Mouse (Mus musculus): ENCODE results near the gene Lamc1. TPM values are rescaled to one million over a fixed set of nuclear protein-coding genes. Genes with fewer than 3 reads are reported as not detected.

Gene Lamc1
- polyA plus RNA-seq, 1 experiment = 21.3 TPM

DNA sequence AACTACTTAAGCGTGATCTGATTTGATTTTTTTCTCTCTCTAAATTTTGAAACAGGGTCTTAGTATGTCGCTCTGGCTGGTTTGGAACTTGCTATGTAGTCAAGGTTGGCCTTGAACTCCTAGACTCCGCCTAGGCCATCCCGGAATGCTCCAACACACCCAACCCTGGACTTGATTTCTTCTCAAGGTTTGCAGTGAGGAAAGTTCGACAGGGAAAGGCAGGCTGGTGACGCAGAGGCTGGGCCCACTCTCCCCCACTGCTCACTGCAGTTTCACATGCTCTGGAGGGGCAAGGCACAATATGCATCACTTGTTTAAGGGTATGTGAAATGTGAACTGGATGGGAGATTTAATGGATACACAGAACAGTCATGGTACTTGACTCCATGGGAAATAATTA, 3.3 kb downstream of the Lamc1 start:
- Histone ChIP-seq H3K27me3 (ENCODE audit: control insufficient read depth, insufficient read depth, low read length) (no peaks in the 10 kb centered on the region), H3K27ac (ENCODE audit: insufficient read depth, low read length) (no peak overlapping the region), H3K4me3 (replicated peaks; ENCODE audit: insufficient read depth, low read depth, low read length) (no peak overlapping the region), H3K4me1 (ENCODE audit: control insufficient read depth, insufficient read depth, low read length) (peaks cover 5% of the 10 kb centered on the region; the same call in 1 of the 2 replicates)
- WGBS = 86% methylated on average over 6 of the region's 6 CpGs
- DNase-seq = no peak
- TF ChIP-seq POLR2A (IDR thresholded peaks at IDR 0.05; ENCODE audit: borderline replicate concordance, insufficient read depth, low read length) (no peak), CTCF (IDR thresholded peaks at IDR 0.05; ENCODE audit: borderline replicate concordance, insufficient read depth, low read depth, low read length) (no peak)

DNA sequence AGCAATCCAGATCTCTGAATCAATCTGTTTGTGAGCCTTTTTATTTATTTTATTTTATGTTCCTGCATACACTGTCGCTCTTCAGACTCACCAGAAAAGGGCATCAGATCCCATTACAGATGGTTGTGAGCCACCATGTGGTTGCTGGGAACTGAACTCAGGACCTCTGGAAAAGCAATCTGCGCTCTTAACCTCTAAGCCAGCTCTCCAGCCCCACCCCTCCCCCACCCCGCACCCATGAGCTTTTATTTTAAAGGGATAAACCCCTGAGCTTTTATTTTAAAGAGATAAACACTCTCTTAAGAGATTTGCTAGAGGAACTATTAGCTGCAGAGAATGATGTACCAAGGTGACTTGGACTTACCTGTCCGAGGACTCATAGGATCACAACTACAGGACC, 5.5 kb downstream of the Lamc1 start:
- Histone ChIP-seq H3K27me3 (ENCODE audit: control insufficient read depth, insufficient read depth, low read length) (no peaks in the 10 kb centered on the region), H3K4me1 (ENCODE audit: control insufficient read depth, insufficient read depth, low read length) (no peaks in the 10 kb centered on the region), H3K27ac (ENCODE audit: insufficient read depth, low read length) (no peak overlapping the region), H3K4me3 (replicated peaks; ENCODE audit: insufficient read depth, low read depth, low read length) (no peak overlapping the region)
- DNase-seq = no peak
- TF ChIP-seq POLR2A (IDR thresholded peaks at IDR 0.05; ENCODE audit: borderline replicate concordance, insufficient read depth, low read length) (no peak), CTCF (IDR thresholded peaks at IDR 0.05; ENCODE audit: borderline replicate concordance, insufficient read depth, low read depth, low read length) (no peak)
- 94% methylated on average over 4 of the region's 4 CpGs for WGBS

DNA sequence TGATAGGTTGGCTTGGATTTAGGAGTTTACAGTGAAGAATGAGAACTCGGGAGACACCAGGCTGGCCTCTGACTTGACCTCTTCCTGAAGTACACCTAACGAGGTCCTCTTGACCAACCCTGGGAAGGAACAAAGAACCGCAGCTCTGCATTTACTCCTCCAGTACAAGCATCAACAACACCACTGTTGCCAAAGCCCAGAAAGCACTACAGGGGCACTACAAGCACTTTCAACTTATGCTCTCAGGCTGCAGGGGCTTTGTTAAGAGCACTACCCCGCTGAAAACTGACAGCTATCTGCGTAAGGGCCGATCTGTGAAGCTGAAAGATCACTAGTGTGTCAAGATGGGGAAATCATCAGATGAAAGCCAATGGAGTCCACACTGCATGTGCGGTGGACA, 6.4 kb downstream of the Lamc1 start:
- no peak overlapping the region for H3K4me3 ChIP-seq (replicated peaks; ENCODE audit: insufficient read depth, low read depth, low read length)
- H3K27ac ChIP-seq (ENCODE audit: insufficient read depth, low read length) = no peak overlapping the region
- WGBS = 83% methylated on average over 7 of the region's 7 CpGs
- no peaks in the 10 kb centered on the region for H3K4me1 ChIP-seq (ENCODE audit: control insufficient read depth, insufficient read depth, low read length)
- TF ChIP-seq CTCF (IDR thresholded peaks at IDR 0.05; ENCODE audit: borderline replicate concordance, insufficient read depth, low read depth, low read length) (no peak), POLR2A (IDR thresholded peaks at IDR 0.05; ENCODE audit: borderline replicate concordance, insufficient read depth, low read length) (no peak)
- H3K27me3 ChIP-seq (ENCODE audit: control insufficient read depth, insufficient read depth, low read length) = no peaks in the 10 kb centered on the region
- no peak for DNase-seq

DNA sequence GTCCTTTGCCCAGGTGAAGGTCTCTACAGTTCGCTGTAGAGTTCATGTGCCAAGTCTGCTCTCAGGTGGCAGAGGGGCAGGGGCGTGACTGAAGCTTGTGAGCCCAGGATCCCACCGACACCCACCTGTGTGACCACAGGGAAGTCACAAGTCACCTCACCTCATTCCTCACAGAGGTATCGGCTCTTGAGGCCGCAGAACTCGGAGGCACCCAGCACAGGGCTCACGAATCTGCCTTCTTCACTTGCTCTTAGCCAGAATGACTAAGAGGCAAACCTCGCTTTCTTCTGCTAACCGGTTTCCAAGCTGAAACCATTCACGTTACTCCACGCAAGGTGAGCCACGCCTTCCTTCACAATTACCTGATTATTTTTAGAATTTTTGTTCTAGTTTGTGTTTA, 11.2 kb downstream of the Lamc1 start:
- H3K27ac ChIP-seq (ENCODE audit: insufficient read depth, low read length) = no peak overlapping the region
- H3K4me3 ChIP-seq (replicated peaks; ENCODE audit: insufficient read depth, low read depth, low read length) = no peak overlapping the region
- H3K4me1 ChIP-seq (ENCODE audit: control insufficient read depth, insufficient read depth, low read length) = no peaks in the 10 kb centered on the region
- no peak for DNase-seq
- TF ChIP-seq POLR2A (IDR thresholded peaks at IDR 0.05; ENCODE audit: borderline replicate concordance, insufficient read depth, low read length) = no peak
- no peak for TF ChIP-seq CTCF (IDR thresholded peaks at IDR 0.05; ENCODE audit: borderline replicate concordance, insufficient read depth, low read depth, low read length)
- WGBS = 85% methylated on average over 12 of the region's 12 CpGs
- no peaks in the 10 kb centered on the region for H3K27me3 ChIP-seq (ENCODE audit: control insufficient read depth, insufficient read depth, low read length)

GRCm38 (mm10) chr1:153320554-153321147, 11.9 kb downstream of the Lamc1 start:
- H3K4me3 ChIP-seq (replicated peaks; ENCODE audit: insufficient read depth, low read depth, low read length) = no peak overlapping the region
- DNase-seq = no peak
- no peaks in the 10 kb centered on the region for H3K27me3 ChIP-seq (ENCODE audit: control insufficient read depth, insufficient read depth, low read length)
- no peak overlapping the region for H3K27ac ChIP-seq (ENCODE audit: insufficient read depth, low read length)
- no peak for TF ChIP-seq POLR2A (IDR thresholded peaks at IDR 0.05; ENCODE audit: borderline replicate concordance, insufficient read depth, low read length)
- TF ChIP-seq CTCF (IDR thresholded peaks at IDR 0.05; ENCODE audit: borderline replicate concordance, insufficient read depth, low read depth, low read length) = no peak
- WGBS = 78% methylated on average over 6 of the region's 6 CpGs
- no peaks in the 10 kb centered on the region for H3K4me1 ChIP-seq (ENCODE audit: control insufficient read depth, insufficient read depth, low read length)

- no peak overlapping the region for H3K27ac ChIP-seq (ENCODE audit: insufficient read depth, low read length)
- DNase-seq = no peak
- no peaks in the 10 kb centered on the region for H3K27me3 ChIP-seq (ENCODE audit: control insufficient read depth, insufficient read depth, low read length)
- 94% methylated on average over 4 of the region's 4 CpGs for WGBS
- no peak overlapping the region for H3K4me3 ChIP-seq (replicated peaks; ENCODE audit: insufficient read depth, low read depth, low read length)
- TF ChIP-seq CTCF (IDR thresholded peaks at IDR 0.05; ENCODE audit: borderline replicate concordance, insufficient read depth, low read depth, low read length) = no peak
- no peak for TF ChIP-seq POLR2A (IDR thresholded peaks at IDR 0.05; ENCODE audit: borderline replicate concordance, insufficient read depth, low read length)
- H3K4me1 ChIP-seq (ENCODE audit: control insufficient read depth, insufficient read depth, low read length) = no peaks in the 10 kb centered on the region
Measured at GRCm38 (mm10) chr1:153320121-153320520, 12.5 kb downstream of the Lamc1 start.

GRCm38 (mm10) chr1:153318741-153319140, 13.8 kb downstream of the Lamc1 start:
- Histone ChIP-seq H3K4me3 (replicated peaks; ENCODE audit: insufficient read depth, low read depth, low read length) (no peak overlapping the region), H3K27ac (ENCODE audit: insufficient read depth, low read length) (no peak overlapping the region), H3K4me1 (ENCODE audit: control insufficient read depth, insufficient read depth, low read length) (no peaks in the 10 kb centered on the region), H3K27me3 (ENCODE audit: control insufficient read depth, insufficient read depth, low read length) (no peaks in the 10 kb centered on the region)
- DNase-seq = no peak
- TF ChIP-seq POLR2A (IDR thresholded peaks at IDR 0.05; ENCODE audit: borderline replicate concordance, insufficient read depth, low read length) (no peak), CTCF (IDR thresholded peaks at IDR 0.05; ENCODE audit: borderline replicate concordance, insufficient read depth, low read depth, low read length) (no peak)
- WGBS = 97% methylated on average over 1 of the region's 1 CpGs

- no peak overlapping the region for H3K27ac ChIP-seq (ENCODE audit: insufficient read depth, low read length)
- DNase-seq = no peak
- WGBS = 98% methylated on average over 7 of the region's 7 CpGs
- no peak overlapping the region for H3K4me3 ChIP-seq (replicated peaks; ENCODE audit: insufficient read depth, low read depth, low read length)
- no peaks in the 10 kb centered on the region for H3K27me3 ChIP-seq (ENCODE audit: control insufficient read depth, insufficient read depth, low read length)
- H3K4me1 ChIP-seq (ENCODE audit: control insufficient read depth, insufficient read depth, low read length) = no peaks in the 10 kb centered on the region
- TF ChIP-seq CTCF (IDR thresholded peaks at IDR 0.05; ENCODE audit: borderline replicate concordance, insufficient read depth, low read depth, low read length) = no peak
- TF ChIP-seq POLR2A (IDR thresholded peaks at IDR 0.05; ENCODE audit: borderline replicate concordance, insufficient read depth, low read length) = no peak
Measured at GRCm38 (mm10) chr1:153318287-153318686, 14.3 kb downstream of the Lamc1 start.
